Mouse (Mus musculus) cerebellum, postnatal 14 days (tissue): ENCODE measurements at regions not wholly inside any gene's neighbourhood (a gene's known extent, or its start where the extent isn't known, plus 50 kb on each side); places are given as distances from the start of the nearest gene placed in this dataset.
A peak's percentile ranks its signal among the peaks of the same experiment; 100 is the strongest.

Experiments used
- DNase-seq, 2 experiments: peaks; one replicate each; pipeline ENCODE4 v3.0.0; 2021; ENCODE audit warnings: mixed read lengths in 2 of 2

- no peak for DNase-seq
Observed at GRCm38 (mm10) chr10:47742088-47742487, 2046.5 kb downstream of the Grik2 start.

GRCm38 (mm10) chr10:47741667-47742066 lies 2046.9 kb downstream of the Grik2 start:
- no peak for DNase-seq

- peak; percentile 6 to 31 for DNase-seq
Observed at GRCm38 (mm10) chr10:47708780-47709179, 2079.8 kb downstream of the Grik2 start.
